Mouse (Mus musculus): Measurements from ENCODE around the gene Nxf1.

DNA sequence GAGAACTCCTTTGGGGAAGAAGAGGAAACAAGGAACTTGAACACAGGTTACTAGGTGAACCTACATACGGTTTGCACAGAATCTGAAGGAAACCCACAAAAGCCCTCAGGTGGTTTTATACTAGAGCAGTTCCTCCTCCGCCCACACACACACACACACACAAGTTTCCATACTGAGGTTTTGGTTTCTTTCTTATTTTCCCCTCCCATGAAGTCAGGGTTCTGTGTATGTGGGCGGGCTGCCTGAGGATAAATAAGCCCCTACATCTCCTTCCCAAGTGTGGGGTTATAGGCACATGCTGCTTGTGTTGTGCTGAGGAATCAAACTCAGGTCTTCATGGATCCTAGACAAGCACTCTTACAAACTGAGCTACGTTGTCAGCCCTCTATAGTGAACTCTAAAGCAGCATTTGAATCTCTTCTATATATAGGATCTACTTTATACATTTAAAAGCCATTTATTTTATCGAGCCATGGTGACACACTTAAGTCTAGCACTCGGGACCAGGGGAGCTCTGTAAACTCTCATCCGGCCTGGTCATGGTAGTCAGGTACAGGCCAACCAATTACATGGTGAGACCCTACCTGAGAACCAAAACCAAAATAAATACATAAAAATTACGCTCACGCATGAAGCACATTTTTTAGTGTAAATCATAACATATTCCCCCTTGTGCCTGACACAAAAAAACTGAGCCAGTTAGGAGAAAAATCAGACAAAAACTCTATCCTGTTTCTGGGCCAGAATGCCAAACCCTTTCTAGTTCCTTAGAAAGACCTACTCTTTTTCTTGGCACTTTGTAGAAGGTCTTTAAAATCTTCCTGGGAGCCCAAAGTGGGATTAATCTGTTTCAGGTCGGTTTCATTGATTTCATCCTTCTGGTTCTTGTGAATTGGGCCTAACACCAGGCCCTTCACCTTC, 44.7 kb upstream of the Nxf1 start:
- TF ChIP-seq EP300 (optimal IDR thresholded peaks at IDR 0.05): no peak
- TF ChIP-seq CTCF (IDR thresholded peaks at IDR 0.05; ENCODE audit: low read depth): no peak

Measured in stomach, postnatal 0 days (tissue).